Mouse (Mus musculus) macrophage (primary cell): Measurements from ENCODE around the gene Aifm2. TPM values are rescaled to one million over a fixed set of nuclear protein-coding genes. Genes with fewer than 3 reads are reported as not detected.

ENCODE experiments used
- H3K27ac ChIP-seq: fragments of 350-480 bp; formaldehyde crosslinking; 2 replicates; pipeline ENCODE4 v1.9.0; 2021
- H3K36me3 ChIP-seq: fragments of 350-480 bp; formaldehyde crosslinking; 2 replicates; pipeline ENCODE4 v1.9.0; 2021; ENCODE audit errors: inconsistent target
- H3K4me3 ChIP-seq: fragments of 350-480 bp; formaldehyde crosslinking; 2 replicates; pipeline ENCODE4 v1.9.0; 2021; ENCODE audit errors: inconsistent target
- H3K79me2 ChIP-seq: fragments of 350-480 bp; formaldehyde crosslinking; 2 replicates; pipeline ENCODE4 v1.9.0; 2021; ENCODE audit errors: inconsistent target
- WGBS: methylation state at CpG from one replicate; pipeline ENCODE4 v1.1.7; 2026; ENCODE audit warnings: inconsistent platforms; ENCODE audit not compliant: missing documents; 5-methylcytosine and 5-hydroxymethylcytosine counted together
- polyA plus RNA-seq: library from polyadenylated mRNA; stranded (reverse); fragments of 250-400 nt; gene quantifications from 3 replicates; pipeline ENCODE4 v1.2.4, GENCODE M21; 2018; ENCODE audit warnings: inconsistent platforms

Aifm2 gene
- polyA plus RNA-seq, 1 experiment from 2014 or later, result 13.8 TPM

- no peaks in the 10 kb centered on the region for H3K79me2 ChIP-seq
- WGBS, result 55% methylated on average over 3 of the region's 3 CpGs
- H3K27ac ChIP-seq, result no peak overlapping the region
- H3K36me3 ChIP-seq, result peaks cover 9% of the 10 kb centered on the region; the same call in 1 of the 2 replicates
- no peak overlapping the region for H3K4me3 ChIP-seq
These were observed 19.3 kb downstream of the Aifm2 start for GRCm38 (mm10) chr10:61734377-61734776.

- Histone ChIP-seq H3K79me2 (no peaks in the 10 kb centered on the region), H3K27ac (no peak overlapping the region), H3K36me3 (no peaks in the 10 kb centered on the region), H3K4me3 (no peak overlapping the region)
- 92% methylated on average over 10 of the region's 10 CpGs for WGBS
These were observed 21.6 kb downstream of the Aifm2 start for GRCm38 (mm10) chr10:61736671-61737078.

GRCm38 (mm10) chr10:61737537-61737936 is 22.5 kb downstream of the Aifm2 start:
- Histone ChIP-seq H3K79me2 (no peaks in the 10 kb centered on the region), H3K4me3 (no peak overlapping the region), H3K36me3 (no peaks in the 10 kb centered on the region), H3K27ac (no peak overlapping the region)
- WGBS, result 100% methylated on average over 1 of the region's 1 CpGs

- H3K27ac ChIP-seq, result no peak overlapping the region
- no peaks in the 10 kb centered on the region for H3K36me3 ChIP-seq
- no peak overlapping the region for H3K4me3 ChIP-seq
- 94% methylated on average over 4 of the region's 4 CpGs for WGBS
- no peaks in the 10 kb centered on the region for H3K79me2 ChIP-seq
These were observed 23.1 kb downstream of the Aifm2 start for GRCm38 (mm10) chr10:61738126-61738525.

- H3K27ac ChIP-seq, result no peak overlapping the region
- no peaks in the 10 kb centered on the region for H3K36me3 ChIP-seq
- H3K4me3 ChIP-seq, result no peak overlapping the region
- 93% methylated on average over 1 of the region's 1 CpGs for WGBS
- no peaks in the 10 kb centered on the region for H3K79me2 ChIP-seq
These were observed 26.2 kb downstream of the Aifm2 start for GRCm38 (mm10) chr10:61741306-61741705.

GRCm38 (mm10) chr10:61741873-61742272 is 26.8 kb downstream of the Aifm2 start:
- no peaks in the 10 kb centered on the region for H3K79me2 ChIP-seq
- H3K36me3 ChIP-seq, result no peaks in the 10 kb centered on the region
- no peak overlapping the region for H3K27ac ChIP-seq
- H3K4me3 ChIP-seq, result no peak overlapping the region
- WGBS, result 97% methylated on average over 4 of the region's 4 CpGs

- WGBS, result 94% methylated on average over 8 of the region's 8 CpGs
- Histone ChIP-seq H3K79me2 (no peaks in the 10 kb centered on the region), H3K27ac (no peak overlapping the region), H3K36me3 (no peaks in the 10 kb centered on the region), H3K4me3 (no peak overlapping the region)
These were observed 27.3 kb downstream of the Aifm2 start for GRCm38 (mm10) chr10:61742336-61742735.

GRCm38 (mm10) chr10:61745133-61745532 is 30.1 kb downstream of the Aifm2 start:
- no peak overlapping the region for H3K4me3 ChIP-seq
- H3K36me3 ChIP-seq, result no peaks in the 10 kb centered on the region
- H3K79me2 ChIP-seq, result no peaks in the 10 kb centered on the region
- 87% methylated on average over 4 of the region's 4 CpGs for WGBS
- H3K27ac ChIP-seq, result no peak overlapping the region

GRCm38 (mm10) chr10:61747302-61747701 is 32.2 kb downstream of the Aifm2 start:
- no peaks in the 10 kb centered on the region for H3K79me2 ChIP-seq
- H3K36me3 ChIP-seq, result no peaks in the 10 kb centered on the region
- 95% methylated on average over 13 of the region's 13 CpGs for WGBS
- no peak overlapping the region for H3K27ac ChIP-seq
- no peak overlapping the region for H3K4me3 ChIP-seq

GRCm38 (mm10) chr10:61750014-61750413 is 35.0 kb downstream of the Aifm2 start:
- no peaks in the 10 kb centered on the region for H3K79me2 ChIP-seq
- H3K4me3 ChIP-seq, result no peak overlapping the region
- H3K27ac ChIP-seq, result no peak overlapping the region
- no peaks in the 10 kb centered on the region for H3K36me3 ChIP-seq
- 93% methylated on average over 9 of the region's 9 CpGs for WGBS

GRCm38 (mm10) chr10:61751534-61752219 is 36.6 kb downstream of the Aifm2 start:
- no peaks in the 10 kb centered on the region for H3K36me3 ChIP-seq
- H3K27ac ChIP-seq, result peak overlapping the region; percentile 62
- WGBS, result 21% methylated on average over 18 of the region's 20 CpGs
- no peak overlapping the region for H3K4me3 ChIP-seq
- no peaks in the 10 kb centered on the region for H3K79me2 ChIP-seq

GRCm38 (mm10) chr10:61753071-61753470 is 38.0 kb downstream of the Aifm2 start:
- WGBS, result 100% methylated on average over 2 of the region's 23 CpGs
- Histone ChIP-seq H3K36me3 (no peaks in the 10 kb centered on the region), H3K79me2 (no peaks in the 10 kb centered on the region), H3K27ac (no peak overlapping the region), H3K4me3 (no peak overlapping the region)

GRCm38 (mm10) chr10:61757022-61757421 is 42.0 kb downstream of the Aifm2 start:
- H3K27ac ChIP-seq, result no peak overlapping the region
- 94% methylated on average over 14 of the region's 14 CpGs for whole genome bisulfite sequencing
- H3K36me3 ChIP-seq, result no peaks in the 10 kb centered on the region
- H3K79me2 ChIP-seq, result no peaks in the 10 kb centered on the region
- H3K4me3 ChIP-seq, result no peak overlapping the region

GRCm38 (mm10) chr10:61758904-61759303 is 43.8 kb downstream of the Aifm2 start:
- no peaks in the 10 kb centered on the region for H3K36me3 ChIP-seq
- no peaks in the 10 kb centered on the region for H3K79me2 ChIP-seq
- H3K4me3 ChIP-seq, result no peak overlapping the region
- no peak overlapping the region for H3K27ac ChIP-seq
- WGBS, result 91% methylated on average over 2 of the region's 2 CpGs

GRCm38 (mm10) chr10:61759869-61760268 is 44.8 kb downstream of the Aifm2 start:
- no peaks in the 10 kb centered on the region for H3K79me2 ChIP-seq
- 72% methylated on average over 6 of the region's 6 CpGs for WGBS
- H3K36me3 ChIP-seq, result no peaks in the 10 kb centered on the region
- no peak overlapping the region for H3K4me3 ChIP-seq
- no peak overlapping the region for H3K27ac ChIP-seq

GRCm38 (mm10) chr10:61764689-61765088 is 49.6 kb downstream of the Aifm2 start:
- Histone ChIP-seq H3K79me2 (no peaks in the 10 kb centered on the region), H3K36me3 (no peaks in the 10 kb centered on the region), H3K4me3 (no peak overlapping the region), H3K27ac (no peak overlapping the region)
- 88% methylated on average over 8 of the region's 8 CpGs for WGBS
